Mouse (Mus musculus) urinary bladder, postnatal 4 days (tissue): ENCODE measurements around the gene Tasp1.
"Not testable (repeated sequence)": the region's sequence is repeated elsewhere in the genome, so short reads cannot be mapped to it uniquely, and the experiment has no call there.

Source experiments
- DNase-seq, 2 experiments: peaks; one replicate each; pipeline ENCODE4 v3.0.0; 2021 to 2022; ENCODE audit warnings: low spot score in 2 of 2

The Tasp1 gene

DNA sequence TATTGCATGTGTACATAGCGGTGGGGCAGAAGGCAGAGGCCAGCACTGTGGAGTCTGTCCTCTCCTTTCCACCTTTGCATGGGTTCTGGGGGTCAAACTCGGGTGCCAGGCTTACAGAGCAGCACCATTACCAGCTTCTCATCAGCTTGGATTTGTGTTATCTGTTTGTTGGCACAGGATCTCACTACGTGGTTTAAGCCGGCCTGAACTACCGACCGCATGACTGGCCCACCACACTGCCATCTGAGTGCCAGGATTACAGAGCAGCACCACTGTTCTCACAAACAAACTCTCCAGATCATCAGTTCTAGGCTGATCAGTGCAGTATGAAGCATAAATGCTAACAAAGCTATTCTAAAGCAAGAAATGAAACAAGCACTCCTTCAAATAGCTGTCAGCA, 8.5 kb downstream of the Tasp1 start:
- no peak for DNase-seq

- no peak for DNase-seq
Measured at GRCm38 (mm10) chr2:140051607-140052126, 14.9 kb downstream of the Tasp1 start.

GRCm38 (mm10) chr2:140042522-140043131, 24.0 kb downstream of the Tasp1 start:
- no peak for DNase-seq

DNA sequence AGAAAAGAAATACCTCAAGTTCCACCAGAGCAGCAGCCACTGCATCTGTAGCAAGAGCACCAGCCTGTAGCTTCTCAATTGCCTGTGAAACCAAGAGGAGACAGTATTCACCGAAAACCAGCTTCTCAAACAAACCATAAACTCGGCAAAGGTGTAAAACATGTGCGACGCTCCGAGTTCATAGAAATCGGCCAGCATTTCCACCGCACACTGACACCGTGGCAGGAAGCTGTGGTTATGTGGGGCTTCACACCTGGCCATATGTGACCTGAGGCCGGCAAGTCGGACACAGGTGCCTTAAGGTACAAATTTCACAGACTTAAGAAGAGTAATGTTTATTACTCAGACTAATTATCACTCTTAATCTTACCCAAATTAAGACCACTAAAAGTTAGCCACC, 24.5 kb downstream of the Tasp1 start:
- no peak for DNase-seq

DNA sequence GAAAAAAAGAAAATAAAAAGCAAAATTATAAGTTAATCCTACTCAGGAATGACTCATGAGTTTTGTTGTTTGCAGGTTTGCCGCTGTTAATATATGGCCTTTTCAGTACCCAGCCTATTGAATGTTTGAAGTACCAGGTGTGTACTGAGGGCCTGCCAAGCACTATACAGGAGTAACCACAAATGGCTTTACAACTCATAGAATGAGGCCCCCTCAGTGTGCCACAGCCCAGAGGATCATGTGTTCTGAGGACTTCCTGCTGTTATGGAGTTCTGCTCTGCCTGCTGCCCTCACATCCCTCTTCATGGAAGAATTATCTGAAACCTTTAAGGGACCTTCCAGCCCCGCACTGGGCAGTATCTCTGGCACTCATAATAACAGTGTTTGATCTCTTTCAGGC, 29.1 kb downstream of the Tasp1 start:
- DNase-seq = no peak

DNA sequence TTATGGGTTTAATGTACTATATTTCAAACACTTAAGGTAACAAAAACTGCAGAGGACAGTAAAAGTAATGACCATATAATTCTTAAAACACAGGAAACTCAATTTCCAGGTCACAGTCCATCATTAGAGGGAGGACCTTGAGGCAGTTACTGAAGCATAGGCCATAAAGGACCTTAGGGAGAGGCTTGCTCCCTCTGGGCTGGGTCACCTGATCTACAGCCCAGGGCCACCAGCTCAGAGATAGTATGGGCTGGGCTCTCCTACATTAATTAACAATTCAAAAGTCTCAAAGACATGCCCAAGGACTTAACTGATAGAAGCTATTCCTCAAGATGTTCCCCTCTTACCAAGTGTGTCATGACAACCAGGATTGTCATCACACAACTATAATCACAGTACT, 29.8 kb downstream of the Tasp1 start:
- DNase-seq = no peak

- no peak for DNase-seq
Measured at GRCm38 (mm10) chr2:140024937-140025336, 41.7 kb downstream of the Tasp1 start.

DNA sequence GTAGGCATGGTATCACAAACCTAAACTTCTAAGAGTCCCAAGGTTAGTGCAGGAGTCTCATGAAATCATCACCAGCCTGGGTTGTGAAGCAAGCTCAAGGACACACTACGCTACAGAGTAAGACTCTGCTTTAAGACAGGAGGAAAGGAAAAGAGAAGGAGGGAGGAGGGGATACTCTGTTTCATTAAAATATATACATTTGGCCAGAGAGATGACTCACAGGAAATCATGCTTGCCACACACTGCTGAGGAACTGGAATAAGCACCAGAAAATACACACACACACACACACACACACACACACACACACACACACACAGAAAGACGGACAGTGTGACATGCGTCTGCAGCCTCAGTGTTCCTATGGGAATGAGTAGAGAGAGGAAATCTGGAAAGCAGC, 59.2 kb downstream of the Tasp1 start:
- no peak for DNase-seq

GRCm38 (mm10) chr2:139998170-139998569, 68.4 kb downstream of the Tasp1 start:
- no peak for DNase-seq

DNA sequence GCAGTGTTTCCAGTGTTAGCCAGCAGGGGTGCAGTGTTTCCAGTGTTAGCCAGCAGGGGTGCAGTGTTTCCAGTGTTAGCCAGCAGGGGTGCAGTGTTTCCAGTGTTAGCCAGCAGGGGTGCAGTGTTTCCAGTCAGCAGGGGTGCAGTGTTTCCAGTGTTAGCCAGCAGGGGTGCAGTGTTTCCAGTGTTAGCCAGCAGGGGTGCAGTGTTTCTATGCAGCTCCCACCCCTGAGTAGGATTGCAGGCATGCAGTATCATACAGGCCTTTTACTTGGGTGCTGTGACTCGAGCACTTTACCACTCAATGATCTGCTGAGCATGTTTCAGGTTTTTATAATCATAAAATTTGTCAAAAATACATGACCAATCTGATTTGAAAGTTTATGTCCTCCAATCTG, 76.7 kb downstream of the Tasp1 start:
- DNase-seq = not testable (repeated sequence)

DNA sequence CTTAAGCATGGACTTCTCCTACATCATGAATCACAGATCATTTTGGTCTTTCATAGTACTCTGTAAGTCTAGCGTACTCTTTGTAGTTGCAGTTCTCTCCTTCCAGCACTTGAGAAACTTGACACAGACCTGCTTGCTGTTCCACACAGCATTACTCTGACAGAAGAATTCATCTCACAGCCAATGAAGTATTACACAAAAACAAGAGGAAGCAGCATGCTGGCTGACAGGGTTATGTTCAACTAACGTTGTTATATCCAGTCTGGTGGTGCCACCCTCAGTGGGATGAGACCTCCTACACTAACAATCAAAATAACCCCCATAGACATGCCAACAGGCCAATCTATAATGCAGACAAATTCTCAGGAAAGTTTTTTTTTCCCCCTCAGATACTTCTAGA, 99.2 kb downstream of the Tasp1 start:
- DNase-seq = no peak

- DNase-seq = no peak
Measured at GRCm38 (mm10) chr2:139966288-139966687, 100.3 kb downstream of the Tasp1 start.

GRCm38 (mm10) chr2:139948843-139949242, 117.8 kb downstream of the Tasp1 start:
- no peak for DNase-seq

DNA sequence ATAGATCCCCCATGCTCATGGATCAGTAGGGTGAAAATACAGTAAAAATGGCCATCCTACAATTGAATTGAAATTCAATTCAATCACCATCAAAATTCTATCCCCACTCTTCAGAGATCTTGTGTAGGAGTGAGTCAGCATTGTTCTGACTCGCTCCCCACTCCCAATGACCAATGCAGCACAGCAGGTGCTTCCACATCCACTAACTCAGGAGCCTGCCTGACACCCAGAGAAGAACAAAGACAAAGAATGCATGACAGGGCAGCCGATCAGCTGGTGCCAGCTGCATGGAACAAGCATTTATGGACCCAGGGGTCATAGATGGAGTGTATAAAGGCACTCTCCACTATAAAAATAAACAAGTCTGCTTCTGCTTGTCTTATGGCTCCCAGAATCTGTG, 129.0 kb downstream of the Tasp1 start:
- DNase-seq = no peak

GRCm38 (mm10) chr2:139934577-139934976, 132.0 kb downstream of the Tasp1 start:
- no peak for DNase-seq

GRCm38 (mm10) chr2:139934033-139934572, 132.5 kb downstream of the Tasp1 start:
- no peak for DNase-seq

DNA sequence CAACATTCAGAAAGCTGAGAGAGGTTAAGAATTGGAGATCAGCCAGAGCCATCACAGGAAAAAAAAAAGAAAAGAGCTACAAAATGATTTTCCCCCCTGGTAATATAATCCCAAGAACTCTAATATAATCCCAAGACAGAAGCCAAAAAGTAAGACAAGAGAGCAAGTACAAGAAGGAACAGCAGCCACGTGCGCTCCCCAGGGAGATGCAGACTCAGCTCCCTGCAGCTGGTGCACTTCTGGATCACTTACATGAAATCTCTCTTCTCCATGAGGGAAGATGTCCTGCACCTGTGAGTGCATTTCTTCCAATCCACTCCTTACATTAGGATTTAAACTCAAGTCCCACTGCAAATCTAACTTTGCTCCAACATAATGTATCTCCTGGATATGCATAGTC, 134.4 kb downstream of the Tasp1 start:
- DNase-seq = no peak

GRCm38 (mm10) chr2:139924937-139925336, 141.7 kb downstream of the Tasp1 start:
- no peak for DNase-seq

- not testable (repeated sequence) for DNase-seq
Measured at GRCm38 (mm10) chr2:139921395-139921794, 145.2 kb downstream of the Tasp1 start.

- DNase-seq = no peak
Measured at GRCm38 (mm10) chr2:139919757-139920156, 146.8 kb downstream of the Tasp1 start.

GRCm38 (mm10) chr2:139906441-139907157, 160.0 kb downstream of the Tasp1 start:
- DNase-seq = no peak

GRCm38 (mm10) chr2:139891405-139892089, 175.1 kb downstream of the Tasp1 start:
- no peak for DNase-seq

DNA sequence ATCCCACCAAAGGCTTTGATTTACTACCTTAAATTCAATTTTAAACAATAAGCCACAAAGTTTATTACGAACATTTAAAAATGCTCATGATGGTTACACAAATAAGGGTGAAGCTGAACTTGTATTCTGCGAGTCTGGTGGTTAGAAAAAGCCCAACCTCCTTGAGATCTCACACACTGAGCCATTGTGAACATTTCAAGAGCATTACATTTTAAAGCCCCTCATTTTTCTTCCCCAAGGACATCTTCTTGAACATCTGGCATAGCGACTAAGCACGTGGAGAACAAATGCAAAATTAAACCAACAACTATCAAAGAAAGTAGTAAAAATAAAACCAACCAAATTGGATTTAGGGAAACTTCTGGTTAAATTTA, 182.4 kb downstream of the Tasp1 start:
- no peak for DNase-seq
